21 mouse cellular contexts compared by ENCODE assay signal in genomic region chr16:94235718-94236117, GRCm38 (mm10).
DNase-seq lines count a peak whose midpoint lies in the region; ATAC-seq lines count a peak whose summit lies in the region.
"Had no signal": no experiment of that assay in that cellular context is flagged by ENCODE, and none has a peak within 500 bp of the region (broad histone marks: within the 10 kb centered on the region; RNA-seq: fewer than 3 reads in every experiment).

No protein-coding gene starts in this region.

- H3K27me3 ChIP-seq in hindbrain, embryonic 13.5 days, result peaks cover 81% of the 10 kb centered on the region
- no peaks in the 10 kb centered on the region for H3K27me3 ChIP-seq in heart, embryonic 11.5 days (ENCODE audit: control insufficient read depth, insufficient read depth, low read length)
- H3K27me3 ChIP-seq: heart, embryonic 15.5 days; megakaryocyte, embryonic 14.5 days had no signal

- no peaks in the 10 kb centered on the region for H3K9me3 ChIP-seq in hindbrain, embryonic 13.5 days
- no peaks in the 10 kb centered on the region for H3K9me3 ChIP-seq in heart, embryonic 11.5 days (replicated peaks; ENCODE audit: control insufficient read depth, low read length)
- H3K9me3 ChIP-seq: embryonic facial prominence, embryonic 12.5 days; forebrain, embryonic 13.5 days; heart, embryonic 15.5 days; limb, embryonic 13.5 days had no signal

- peaks cover 11% of the 10 kb centered on the region for H3K4me1 ChIP-seq in hindbrain, embryonic 13.5 days (replicated peaks)
- H3K4me1 ChIP-seq in heart, embryonic 11.5 days (ENCODE audit: control insufficient read depth, insufficient read depth, low read length), result peaks cover 8% of the 10 kb centered on the region; the same call in 1 of the 2 replicates

- no peak overlapping the region for H3K27ac ChIP-seq in hindbrain, embryonic 13.5 days
- H3K27ac ChIP-seq in heart, embryonic 11.5 days (ENCODE audit: low read depth, low read length), result no peak overlapping the region
- H3K27ac ChIP-seq: embryonic facial prominence, embryonic 12.5 days; forebrain, embryonic 13.5 days; gastrocnemius, adult 2 months; heart, embryonic 15.5 days; hindbrain, postnatal 0 days; limb, embryonic 13.5 days had no signal

- no peak overlapping the region for H3K9ac ChIP-seq in hindbrain, embryonic 13.5 days
- no peak overlapping the region for H3K9ac ChIP-seq in heart, embryonic 11.5 days (ENCODE audit: low read depth, low read length)
- H3K9ac ChIP-seq: embryonic facial prominence, embryonic 12.5 days; forebrain, embryonic 13.5 days; heart, embryonic 15.5 days; limb, embryonic 13.5 days; lung, embryonic 14.5 days had no signal

- H3K4me3 ChIP-seq in hindbrain, embryonic 13.5 days, result no peak overlapping the region
- H3K4me3 ChIP-seq in heart, embryonic 11.5 days (ENCODE audit: low read depth, low read length), result no peak overlapping the region
- H3K4me3 ChIP-seq: embryonic facial prominence, embryonic 12.5 days; erythroblast, embryonic 14.5 days; forebrain, embryonic 13.5 days; gastrocnemius, adult 2 months; heart, embryonic 15.5 days; limb, embryonic 13.5 days; megakaryocyte, embryonic 14.5 days had no signal

- DNase-seq in 3T3-L1 (ENCODE audit: low read depth, low spot score) (peak; percentile 49), A20 (ENCODE audit: low read depth, low spot score) (peak; percentile 86), NIH3T3 (ENCODE audit: low read depth) (peak; percentile 25)
- no peak for DNase-seq in embryo, embryonic 11 days
- DNase-seq in testis, postnatal 10 days (ENCODE audit: low spot score), result no peak
- DNase-seq: cerebellum, adult 9-11 months; gastrocnemius, adult 2 months; kidney, postnatal 25 days; lung, embryonic 14.5 days; midbrain, embryonic 14.5 days had no signal

- H3K36me3 ChIP-seq in hindbrain, embryonic 13.5 days, result no peaks in the 10 kb centered on the region
- H3K36me3 ChIP-seq in heart, embryonic 11.5 days (ENCODE audit: control insufficient read depth, insufficient read depth, low read length), result no peaks in the 10 kb centered on the region
- H3K36me3 ChIP-seq: embryonic facial prominence, embryonic 12.5 days; heart, embryonic 15.5 days; limb, embryonic 13.5 days had no signal

- H3K4me2 ChIP-seq in hindbrain, embryonic 13.5 days, result no peak overlapping the region
- no peak overlapping the region for H3K4me2 ChIP-seq in heart, embryonic 11.5 days
- H3K4me2 ChIP-seq: embryonic facial prominence, embryonic 12.5 days; forebrain, embryonic 13.5 days; heart, embryonic 15.5 days; limb, embryonic 13.5 days; lung, embryonic 14.5 days had no signal

- peak; percentile 74 for ATAC-seq in erythroid progenitor cell, adult 5-6 weeks (replicated peaks; ENCODE audit: low FRiP score, poor library complexity, severe bottlenecking)
- ATAC-seq in hindbrain, embryonic 13.5 days (ENCODE audit: low FRiP score), result no peak
- no peak for ATAC-seq in heart, embryonic 11.5 days (replicated peaks; ENCODE audit: insufficient number of reproducible peaks, low FRiP score, low TSS enrichment)
- ATAC-seq: forebrain, embryonic 13.5 days; hindbrain, postnatal 0 days; intestine, postnatal 0 days had no signal

- WGBS in hindbrain, embryonic 13.5 days, result 94% methylated on average over 6 of the region's 6 CpGs
- 82% methylated on average over 6 of the region's 6 CpGs for WGBS in heart, embryonic 11.5 days (ENCODE audit: insufficient replicate concordance)

Comparison
In these comparisons a context has a peak if more than half of its experiments do, and no peak if none do; other contexts are left out.
1. DNase-seq: peak in 3T3-L1 (single experiment), A20 (single experiment) and NIH3T3 (single experiment); none in embryo, embryonic 11 days (single experiment) and testis, postnatal 10 days (single experiment).